Mouse (Mus musculus) left cerebral cortex, postnatal 14 days (tissue): ENCODE data around the gene Otud3. TPM values are rescaled to one million over a fixed set of nuclear protein-coding genes. Genes with fewer than 3 reads are reported as not detected.

Experiments
- DNase-seq, 2 experiments: peaks; one replicate each; pipeline ENCODE4 v3.0.0; 2021 to 2022; ENCODE audit warnings: low spot score in 2 of 2, mixed read lengths in 1 of 2
- intact Hi-C: fragments of 180-260 bp; cut with DNase I; formaldehyde crosslinking; loops from one replicate; pipeline ENCODE4 v1.15.1; 2025
- total RNA-seq, 2 experiments: library from RNA; stranded (reverse); gene quantifications; 2 replicates each; pipeline ENCODE4 v1.2.3; 2021

Gene Otud3
- total RNA-seq, 2 experiments from 2014 or later: 16.9 to 19.8 TPM

DNA sequence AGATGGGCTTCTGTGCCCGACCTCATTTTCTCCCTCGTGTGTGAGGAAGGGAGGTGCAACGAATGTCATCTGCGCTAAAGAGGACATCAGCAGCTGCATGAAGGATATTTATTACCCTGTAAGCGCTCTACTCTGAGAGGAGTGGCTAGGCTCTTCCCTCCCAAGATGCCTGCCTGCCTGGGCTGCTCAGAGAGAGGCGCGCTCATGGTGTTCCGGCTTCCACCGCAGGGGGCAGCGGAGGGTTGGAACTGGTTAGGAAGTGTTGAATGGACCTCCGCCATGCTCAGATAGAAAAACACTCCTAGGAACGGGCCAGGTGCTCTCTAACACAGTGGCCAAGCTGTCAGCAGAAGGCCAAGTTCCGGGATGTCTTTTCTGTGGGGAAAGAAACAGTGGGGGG is 54.0 kb downstream of the Otud3 start:
- intact Hi-C loops: loop anchor here (10.0 kb wide), 1 partner anchor 535 kb away; the partner anchor contains the start of gene Pink1
- peak; percentile 84 to 92 for DNase-seq

DNA sequence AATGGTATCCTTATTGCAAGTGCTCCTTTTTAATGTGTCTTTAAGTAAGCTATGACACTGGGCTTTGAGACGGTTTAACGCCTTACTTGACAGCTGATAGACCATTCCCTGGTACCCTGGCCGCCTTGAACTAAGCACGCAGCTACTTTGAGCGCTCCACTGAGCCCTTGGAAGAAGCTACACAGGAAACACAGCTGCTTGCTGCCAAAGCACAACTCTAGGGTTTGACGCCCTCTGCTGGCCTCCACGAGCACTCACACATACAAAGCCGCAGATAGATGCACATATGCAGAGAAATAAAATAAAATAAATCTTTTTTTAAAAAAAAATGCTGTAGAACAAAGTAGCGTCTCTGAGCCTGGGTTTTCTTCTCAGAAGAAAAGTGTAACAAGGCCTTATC is 54.5 kb downstream of the Otud3 start:
- peak in 1 of 2 experiments; percentile 69 for DNase-seq
- intact Hi-C loops: loop anchor here (10.0 kb wide), 1 partner anchor 534 kb away; the partner anchor contains the start of gene Pink1

DNA sequence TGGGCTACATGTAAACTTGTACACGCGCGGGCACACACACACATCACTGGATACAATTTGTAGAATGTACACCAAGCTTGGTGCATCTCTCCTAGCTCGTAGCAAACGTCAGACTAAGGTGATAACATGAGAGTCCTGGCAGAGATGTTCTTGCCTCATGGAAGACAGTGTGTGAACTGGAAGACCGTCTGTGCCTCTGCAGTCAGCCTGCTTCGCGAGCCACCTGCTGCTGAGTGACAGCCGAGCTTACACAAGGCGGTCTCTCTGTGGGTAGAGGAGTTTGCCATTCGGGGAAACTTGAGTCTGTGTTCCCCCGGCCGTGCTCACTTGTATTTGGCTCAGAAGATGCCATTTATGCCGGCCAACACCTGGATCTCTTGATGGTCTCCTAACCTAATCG is 55.3 kb downstream of the Otud3 start:
- peak; percentile 57 to 84 for DNase-seq

DNA sequence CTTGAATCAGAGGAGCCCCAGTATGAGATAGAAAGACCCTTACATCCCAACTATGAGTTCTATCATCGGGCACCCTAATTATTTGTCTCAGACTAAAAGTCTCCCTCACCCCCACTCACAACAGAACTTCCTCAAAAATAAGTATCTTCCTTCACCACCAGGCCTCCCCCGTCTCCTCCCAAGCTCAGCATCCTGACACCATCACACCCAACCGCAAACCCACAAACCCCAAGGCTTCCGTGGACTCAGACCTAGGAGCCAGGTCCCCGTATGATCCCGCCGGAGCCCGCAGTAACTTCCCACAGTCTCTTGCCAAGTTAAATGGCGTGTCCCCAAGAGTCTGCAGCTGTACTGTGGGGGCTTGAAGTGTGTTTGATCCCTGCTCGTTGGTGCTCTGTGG is 56.2 kb downstream of the Otud3 start:
- intact Hi-C loops: loop anchor here (10.0 kb wide), 1 partner anchor 533 kb away; the partner anchor contains the start of gene Pink1
- DNase-seq: no peak

More for the DNA sequence above, 55.3 kb downstream of the Otud3 start:
- intact Hi-C loops: loop anchor here (10.0 kb wide), 1 partner anchor 534 kb away; the partner anchor contains the start of gene Pink1

DNA sequence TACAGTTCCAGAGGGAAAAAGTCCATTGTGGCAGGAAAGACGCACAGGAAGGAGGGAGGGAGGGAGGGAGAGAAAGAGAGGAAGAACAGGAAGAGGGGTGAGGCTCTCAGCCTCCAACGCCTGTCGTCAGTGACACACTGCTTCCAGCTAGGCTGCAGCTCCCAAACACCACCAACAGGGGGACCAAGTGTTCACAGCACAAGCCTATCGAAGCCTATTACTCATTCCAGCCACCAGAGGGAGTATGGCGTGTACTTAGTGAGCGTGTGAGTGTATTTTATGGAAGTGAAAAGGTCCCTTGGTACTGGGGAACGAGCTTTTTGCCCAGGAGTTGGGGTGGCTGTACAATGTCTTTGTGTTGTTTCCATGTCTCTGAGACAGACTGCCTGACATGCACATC is 57.3 kb downstream of the Otud3 start:
- DNase-seq: peak; percentile 79 to 93
- intact Hi-C loops: loop anchor here (10.0 kb wide), 1 partner anchor 532 kb away; the partner anchor contains the start of gene Pink1

DNA sequence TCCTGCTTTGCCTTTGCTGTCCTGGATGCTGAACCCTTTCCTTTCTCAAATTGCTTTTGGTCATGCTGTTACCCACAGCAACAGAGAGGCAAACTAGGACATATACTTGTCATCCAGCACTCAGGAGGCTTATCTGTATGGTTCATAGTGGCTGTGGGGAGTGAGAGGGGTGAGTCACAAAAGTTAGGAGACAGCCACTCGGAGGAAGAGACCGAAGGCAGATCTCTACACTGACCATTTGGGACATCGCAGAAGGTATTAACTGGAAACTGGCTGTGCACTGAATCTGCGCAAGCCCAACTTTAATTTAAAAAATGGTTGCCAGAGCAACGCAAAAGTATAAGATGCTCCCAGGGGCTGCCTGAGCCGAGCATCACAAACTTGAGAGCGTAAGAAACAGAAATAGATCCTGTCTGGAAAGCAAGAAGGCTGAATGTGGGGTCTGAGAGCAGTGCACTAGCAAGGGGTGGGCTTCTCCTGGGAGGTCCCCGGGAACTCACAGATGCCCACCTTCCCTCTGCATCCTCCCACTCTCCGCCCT is 58.6 kb downstream of the Otud3 start:
- intact Hi-C loops: loop anchor here (10.0 kb wide), 1 partner anchor 530 kb away; the partner anchor contains the start of gene Pink1
- DNase-seq: peak; percentile 51 to 64

DNA sequence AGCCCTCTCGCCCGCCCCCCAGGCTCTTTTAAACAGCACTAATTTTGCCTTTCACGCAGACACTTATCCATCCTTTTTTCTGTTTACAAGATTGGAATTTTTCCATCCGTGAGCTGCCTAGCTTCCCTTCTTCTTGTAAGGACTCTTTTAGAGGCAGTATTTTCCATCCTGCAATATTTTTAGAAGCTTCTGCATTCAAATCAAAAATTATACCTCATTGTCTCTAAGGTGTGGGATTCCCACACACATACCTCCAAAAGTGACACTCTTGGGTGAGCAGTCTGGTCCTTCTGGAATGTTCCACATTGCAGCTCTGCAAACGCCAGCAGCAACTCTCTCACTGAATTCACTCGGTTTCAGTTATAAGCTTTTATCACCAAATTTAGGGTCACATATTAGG is 60.8 kb downstream of the Otud3 start:
- intact Hi-C loops: loop anchor here (2.0 to 10.0 kb wide), 2 partner anchors 406 to 528 kb away; partner anchors contain the start of gene Pink1
- no peak for DNase-seq

DNA sequence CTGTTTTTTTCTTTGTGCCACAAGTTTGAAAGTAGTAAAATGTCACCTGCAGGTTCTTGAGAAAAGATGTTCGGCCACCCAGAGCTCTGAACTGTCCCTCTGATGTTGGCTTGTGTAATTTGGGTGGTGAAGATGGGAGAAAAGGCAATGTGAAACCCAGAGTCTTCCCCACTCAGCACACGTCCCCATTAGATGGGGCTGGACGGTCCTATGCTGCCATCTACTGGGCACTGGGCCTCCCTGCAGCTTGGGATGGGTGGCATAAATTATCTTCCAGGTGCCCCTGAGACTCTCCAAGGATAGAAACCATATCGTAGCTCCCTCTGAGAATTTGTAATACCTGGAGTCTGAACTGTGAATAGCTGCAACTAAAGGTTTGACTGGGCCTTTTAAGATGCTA is 62.3 kb downstream of the Otud3 start:
- intact Hi-C loops: loop anchor here (1.0 to 10.0 kb wide), 3 partner anchors 103 to 527 kb away; partner anchors contain the start of gene Pink1
- peak; percentile 82 to 86 for DNase-seq

Other genes starting within 250 kb of the Otud3 start
- gene Pla2g2c, start 189.2 kb downstream of the Otud3 start, total RNA-seq: under 1 TPM in 1 of 2 experiments, not detected in 1; 0.22 TPM
- under 1 TPM; 0.88 to 0.99 TPM for gene Ubxn10, start 176.8 kb downstream of the Otud3 start, total RNA-seq
- under 1 TPM; 0.21 to 0.29 TPM for gene Pla2g2f, start 156.3 kb downstream of the Otud3 start, total RNA-seq
- under 1 TPM; 0.19 to 0.20 TPM for gene Pla2g2d, start 138.2 kb downstream of the Otud3 start, total RNA-seq
- 1 to 10 TPM; 2.8 to 4.2 TPM for gene Pla2g5, start 50.5 kb downstream of the Otud3 start, total RNA-seq
- gene Gm13030, start 40.0 kb downstream of the Otud3 start, total RNA-seq: not detected
- gene Pla2g2e, start 36.0 kb downstream of the Otud3 start, total RNA-seq: not detected
- gene Rnf186, start 53.2 kb upstream of the Otud3 start, total RNA-seq: not detected
- 1 to 10 TPM; 1.1 to 1.8 TPM for gene Tmco4, start 58.9 kb upstream of the Otud3 start, total RNA-seq
- 1 to 10 TPM; 5.4 to 6.2 TPM for gene Htr6, start 161.6 kb upstream of the Otud3 start, total RNA-seq
- 10 to 100 TPM; 43.8 to 50.2 TPM for gene Nbl1, start 179.0 kb upstream of the Otud3 start, total RNA-seq
- 100 to 1,000 TPM; 208 to 210 TPM for gene Minos1, start 217.2 kb upstream of the Otud3 start, total RNA-seq